Mouse (Mus musculus) kidney, embryonic 14.5 days (tissue): Measurements from ENCODE around the gene Gm10945. TPM values are rescaled to one million over a fixed set of nuclear protein-coding genes. Genes with fewer than 3 reads are reported as not detected.

Experiments used
- ATAC-seq: fragments of 200-750 bp; cut with Nextera tagmentation; 2 replicates; pipeline ENCODE4 v1.8.0; 2017; ENCODE audit warnings: moderate number of reproducible peaks, mild to moderate bottlenecking, moderate TSS enrichment, moderate library complexity; ENCODE audit not compliant: low FRiP score, low TSS enrichment
- H3K27ac ChIP-seq: fragments of 300-500 bp; sonication (generic); 2 replicates; pipeline ENCODE4 v1.5.1; 2014; ENCODE audit warnings: low read depth, mild to moderate bottlenecking, low read length, moderate library complexity, mixed read lengths
- H3K27me3 ChIP-seq: fragments of 300-500 bp; sonication (generic); 2 replicates; pipeline ENCODE4 v1.6.1; 2014; ENCODE audit warnings: mild to moderate bottlenecking, low read length; ENCODE audit not compliant: control insufficient read depth, insufficient read depth
- H3K36me3 ChIP-seq: fragments of 300-500 bp; sonication (generic); 2 replicates; pipeline ENCODE4 v1.6.1; 2014; ENCODE audit warnings: low read length, mixed read lengths; ENCODE audit not compliant: control insufficient read depth, insufficient read depth
- H3K4me1 ChIP-seq: fragments of 300-500 bp; sonication (generic); 2 replicates; pipeline ENCODE4 v1.6.1; 2014; ENCODE audit warnings: low read length, mixed read lengths; ENCODE audit not compliant: control insufficient read depth, insufficient read depth
- H3K4me2 ChIP-seq: fragments of 300-500 bp; sonication (generic); replicated peaks from 2 replicates; pipeline ENCODE4 v1.6.1; 2014; ENCODE audit warnings: low read depth, mild to moderate bottlenecking, low read length
- H3K4me3 ChIP-seq: fragments of 300-500 bp; sonication (generic); 2 replicates; pipeline ENCODE4 v1.5.1; 2014; ENCODE audit warnings: mild to moderate bottlenecking, low read length
- H3K9ac ChIP-seq: fragments of 300-500 bp; sonication (generic); 2 replicates; pipeline ENCODE4 v1.6.1; 2014; ENCODE audit warnings: low read depth, mild to moderate bottlenecking, low read length, moderate library complexity
- H3K9me3 ChIP-seq: fragments of 300-500 bp; sonication (generic); 2 replicates; pipeline ENCODE4 v1.6.1; 2016; ENCODE audit warnings: low read length; ENCODE audit not compliant: control insufficient read depth
- WGBS: fragments of 180-500 bp; shearing (Covaris S2); extraction: QIAGEN DNeasy Blood & Tissue Kit; methylation state at CpG from one replicate; pipeline ENCODE4 v1.1.7; 2014; 5-methylcytosine and 5-hydroxymethylcytosine counted together
- polyA plus RNA-seq: library from polyadenylated mRNA; unstranded; fragments of >200 nt; fragmentation: Nextera tagmentation; extraction: Ambion mirVana; gene quantifications from 2 replicates; pipeline ENCODE4 v1.2.1, GENCODE M21; 2014

Gm10945 gene
- polyA plus RNA-seq, 1 experiment from 2014 or later = not detected

DNA sequence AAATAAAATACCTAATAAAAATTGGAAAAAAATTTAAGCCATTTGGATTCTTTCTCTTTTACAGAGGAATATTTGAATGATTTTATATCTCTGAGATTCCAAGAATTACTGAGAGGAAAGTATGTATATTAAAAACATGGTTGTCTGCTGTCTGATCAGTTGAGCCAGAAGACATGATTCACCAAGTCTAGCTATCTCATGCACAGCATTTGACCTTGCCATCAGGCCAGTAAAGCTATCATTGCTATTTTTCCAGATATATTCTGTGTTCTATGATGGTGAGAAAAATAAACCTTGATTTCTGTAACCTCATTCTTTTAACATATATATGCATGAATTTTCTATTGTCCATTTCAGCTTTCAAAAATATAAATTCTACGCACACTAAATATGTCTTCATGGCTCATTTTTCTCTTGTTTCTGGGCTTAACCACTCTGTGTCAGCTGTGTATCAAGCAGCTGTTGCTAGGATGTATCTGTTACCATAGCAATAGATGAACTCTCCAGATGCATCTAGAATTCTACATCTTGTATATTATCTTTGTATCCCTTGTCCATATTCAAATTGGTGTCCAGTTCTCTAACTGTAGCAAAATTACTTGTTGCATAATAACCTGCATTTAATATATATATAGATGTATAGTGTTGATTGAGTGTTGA is 56.2 kb downstream of the Gm10945 start:
- H3K27me3 ChIP-seq = no peaks in the 10 kb centered on the region

DNA sequence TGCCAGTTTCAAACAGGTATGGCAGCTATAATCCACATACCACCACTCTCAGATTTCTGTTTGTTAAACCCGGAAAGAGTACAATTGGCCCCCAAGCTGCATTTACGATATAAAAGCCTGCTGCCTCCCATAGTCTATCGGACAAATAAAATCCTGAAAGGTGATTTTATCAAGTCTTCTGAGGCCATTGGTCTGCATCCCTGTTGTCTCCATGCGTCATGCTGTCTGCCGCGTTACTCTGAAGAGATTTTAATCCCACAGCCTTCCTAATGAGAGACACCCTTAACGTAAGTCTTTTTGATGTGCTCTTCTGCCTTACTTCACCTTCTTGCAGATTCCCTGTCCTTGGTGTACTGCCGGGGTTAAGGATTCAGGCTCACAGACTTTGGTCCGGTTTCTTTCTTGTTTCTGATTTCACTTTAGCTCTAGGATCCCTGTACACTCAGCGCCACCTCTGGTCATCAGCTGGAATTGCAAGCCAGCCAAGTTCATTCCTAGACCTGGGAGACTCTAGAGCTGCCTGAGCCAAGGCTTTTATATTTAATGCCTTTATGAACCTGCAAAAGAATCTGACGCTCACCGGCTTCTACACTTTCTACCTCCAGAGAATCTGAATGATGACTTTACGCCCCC is 67.2 kb downstream of the Gm10945 start:
- H3K9ac ChIP-seq = no peak overlapping the region
- no peaks in the 10 kb centered on the region for H3K36me3 ChIP-seq
- H3K27me3 ChIP-seq = no peaks in the 10 kb centered on the region
- no peaks in the 10 kb centered on the region for H3K4me1 ChIP-seq
- WGBS = 54% methylated on average over 13 of the region's 13 CpGs
- 0 out of 2 replicates have a peak, but pooled peaks have one; percentile 49 for ATAC-seq
- H3K4me3 ChIP-seq = no peak overlapping the region
- no peak overlapping the region for H3K27ac ChIP-seq
- H3K9me3 ChIP-seq = no peaks in the 10 kb centered on the region
- no peak overlapping the region for H3K4me2 ChIP-seq

More for the DNA sequence above, 56.2 kb downstream of the Gm10945 start:
- Histone ChIP-seq H3K4me3 (no peak overlapping the region), H3K36me3 (no peaks in the 10 kb centered on the region), H3K4me1 (no peaks in the 10 kb centered on the region), H3K9me3 (no peaks in the 10 kb centered on the region), H3K4me2 (no peak overlapping the region), H3K27ac (no peak overlapping the region), H3K9ac (no peak overlapping the region)
- 95% methylated on average over 1 of the region's 1 CpGs for WGBS
- ATAC-seq = no peak

Other genes starting within 250 kb of the Gm10945 start
- 0.09 and 0.14 TPM in 2 replicates for gene Oprm1, start 3.3 kb downstream of the Gm10945 start, polyA plus RNA-seq